Mouse (Mus musculus): ENCODE data around the gene Dytn. TPM values are rescaled to one million over a fixed set of nuclear protein-coding genes. Genes with fewer than 3 reads are reported as not detected.
A peak's percentile ranks its signal among the peaks of the same experiment; 100 is the strongest.

The Dytn gene
- polyA plus RNA-seq (2014; fragmentation: Nextera tagmentation; extraction: Ambion mirVana) = not detected in 2 replicates

DNA sequence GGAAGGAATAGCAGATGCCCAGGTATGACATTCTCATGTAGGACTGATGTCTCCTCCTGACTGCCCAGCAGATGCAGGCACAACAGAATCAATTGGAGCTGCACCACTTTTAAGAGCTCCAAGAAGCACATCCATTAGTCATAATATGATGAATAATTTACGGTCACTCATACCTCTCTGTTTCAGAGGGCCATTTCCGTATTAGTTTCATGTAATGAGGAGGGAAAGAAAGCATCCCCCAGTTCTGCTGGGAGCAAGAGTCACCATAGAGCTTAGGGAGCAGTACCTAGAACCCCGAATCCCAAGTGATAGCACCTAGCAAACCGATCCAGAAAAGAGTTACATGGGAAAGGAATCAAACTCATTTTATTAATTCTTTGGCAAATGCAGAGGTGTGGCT lies at the start of gene Dytn:
Gene Dytn (minus strand): TSS at position 101 of the 400 bp plus-strand sequence.
- DNase-seq (ENCODE audit: low spot score) (no peak), ATAC-seq (ENCODE audit: insufficient read depth, low FRiP score, low TSS enrichment) (no peak)
- 87% methylated on average over 4 of the region's 4 CpGs for WGBS
- Histone ChIP-seq H3K4me1 (ENCODE audit: control insufficient read depth, insufficient read depth, low read length) (no peaks in the 10 kb centered on the region), H3K4me2 (ENCODE audit: low read depth) (no peak within 1 kb of the TSS), H3K27ac (ENCODE audit: low read depth, low read length) (no peak within 1 kb of the TSS), H3K27me3 (ENCODE audit: control insufficient read depth, insufficient read depth, low read length) (no peaks in the 10 kb centered on the region), H3K36me3 (ENCODE audit: control insufficient read depth, insufficient read depth, low read length) (no peaks in the 10 kb centered on the region), H3K9me3 (ENCODE audit: control insufficient read depth, low read length) (no peaks in the 10 kb centered on the region), H3K9ac (ENCODE audit: low read length) (no peak within 1 kb of the TSS), H3K4me3 (ENCODE audit: low read depth, low read length) (no peak within 1 kb of the TSS)

DNA sequence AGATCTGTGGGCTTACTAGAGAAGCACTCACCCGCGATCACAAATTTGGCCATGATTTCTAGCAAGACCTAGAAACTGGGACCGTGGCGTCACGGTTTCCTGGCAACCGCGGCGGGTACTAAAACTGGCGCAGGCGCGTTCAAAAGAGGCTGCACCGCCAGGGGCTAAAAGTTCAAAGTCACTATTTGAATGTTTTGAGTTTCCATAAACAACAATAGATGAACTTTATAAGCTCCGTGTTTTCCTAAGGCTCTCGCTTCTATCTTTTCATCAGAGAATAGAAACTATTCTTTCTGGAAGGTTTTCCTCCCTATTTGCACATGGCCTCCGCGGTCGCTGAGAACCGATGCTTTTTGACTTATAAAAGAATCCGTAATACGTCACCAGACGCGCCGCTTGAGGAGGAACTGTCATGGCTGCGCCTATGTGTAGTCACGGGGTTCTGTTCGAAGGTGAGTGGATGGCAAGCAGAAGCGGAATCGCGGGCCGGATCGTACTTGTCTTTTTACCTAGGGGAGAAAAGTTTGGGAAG lies 43.6 kb upstream of the Dytn start, which contains the start of the genes Mdh1b and Fastkd2:
Gene Mdh1b (minus strand): TSS at position 79 of the 532 bp plus-strand sequence.
Gene Fastkd2 (plus strand): TSS at position 375 of the 532 bp plus-strand sequence.
- Histone ChIP-seq H3K9ac (ENCODE audit: low read length) (peak within 1 kb of the TSS; percentile 65), H3K9me3 (ENCODE audit: control insufficient read depth, low read length) (no peaks in the 10 kb centered on the region), H3K27ac (ENCODE audit: low read depth, low read length) (no peak within 1 kb of the TSS), H3K27me3 (ENCODE audit: control insufficient read depth, insufficient read depth, low read length) (no peaks in the 10 kb centered on the region), H3K4me2 (ENCODE audit: low read depth) (peak within 1 kb of the TSS; percentile 53), H3K4me1 (ENCODE audit: control insufficient read depth, insufficient read depth, low read length) (peaks cover 7% of the 10 kb centered on the region), H3K4me3 (ENCODE audit: low read depth, low read length) (peak within 1 kb of the TSS; percentile 69), H3K36me3 (ENCODE audit: control insufficient read depth, insufficient read depth, low read length) (no peaks in the 10 kb centered on the region)
- WGBS = under 1% methylated on average over 31 of the region's 31 CpGs
- DNase-seq (ENCODE audit: low spot score) (peak; percentile 92), ATAC-seq (ENCODE audit: insufficient read depth, low FRiP score, low TSS enrichment) (peak; percentile 95)

DNA sequence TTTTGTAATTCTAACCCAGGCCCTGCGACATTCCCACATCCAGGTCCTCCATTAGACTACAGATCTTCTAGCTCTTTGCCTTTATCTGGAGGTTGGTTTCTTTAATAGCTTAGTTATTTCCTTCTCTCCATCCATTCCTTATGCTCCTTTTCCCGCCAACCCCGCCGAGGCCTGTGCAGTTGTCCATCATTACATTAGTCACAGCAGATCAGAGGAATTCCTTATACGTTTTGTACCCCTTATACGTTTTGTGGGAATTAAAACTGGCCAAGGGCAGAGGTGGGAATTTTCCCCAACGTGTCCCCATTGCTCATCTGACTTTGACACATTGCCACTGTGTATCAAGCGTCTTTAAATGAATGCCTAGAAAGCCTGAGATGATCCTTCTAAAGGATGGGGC lies 43.1 kb upstream of the Dytn start:
- Histone ChIP-seq H3K27me3 (ENCODE audit: control insufficient read depth, insufficient read depth, low read length) (no peaks in the 10 kb centered on the region), H3K9ac (ENCODE audit: low read length) (no peak overlapping the region), H3K9me3 (ENCODE audit: control insufficient read depth, low read length) (no peaks in the 10 kb centered on the region), H3K36me3 (ENCODE audit: control insufficient read depth, insufficient read depth, low read length) (no peaks in the 10 kb centered on the region), H3K4me3 (ENCODE audit: low read depth, low read length) (peak overlapping the region; percentile 69), H3K27ac (ENCODE audit: low read depth, low read length) (no peak overlapping the region), H3K4me1 (ENCODE audit: control insufficient read depth, insufficient read depth, low read length) (peaks cover 7% of the 10 kb centered on the region), H3K4me2 (ENCODE audit: low read depth) (peak overlapping the region; percentile 46)
- DNase-seq (ENCODE audit: low spot score) (peak; percentile 10), ATAC-seq (ENCODE audit: insufficient read depth, low FRiP score, low TSS enrichment) (no peak)
- 41% methylated on average over 8 of the region's 8 CpGs for WGBS

DNA sequence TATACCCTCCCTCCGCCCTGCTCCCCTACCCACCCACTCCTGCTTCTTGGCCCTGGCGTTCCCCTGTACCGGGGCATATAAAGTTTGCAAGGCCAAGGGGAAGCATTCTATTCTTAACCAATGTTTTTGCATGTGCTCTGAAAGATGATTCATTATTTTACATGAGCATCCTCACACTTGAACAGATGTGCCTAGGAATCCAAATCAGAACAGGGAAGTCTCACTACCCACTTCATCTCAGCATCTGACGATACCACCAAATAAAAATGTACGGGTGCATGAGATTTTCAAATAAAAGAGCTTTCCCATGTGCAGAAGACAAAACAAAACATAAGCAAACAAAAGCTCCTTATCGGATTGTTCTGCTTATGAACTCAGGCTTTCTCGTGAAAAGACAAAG lies 33.4 kb upstream of the Dytn start:
- no peaks in the 10 kb centered on the region for H3K27me3 ChIP-seq (ENCODE audit: control insufficient read depth, insufficient read depth, low read length)
- no peaks in the 10 kb centered on the region for H3K9me3 ChIP-seq (ENCODE audit: control insufficient read depth, low read length)
- no peak overlapping the region for H3K9ac ChIP-seq (ENCODE audit: low read length)
- H3K4me3 ChIP-seq (ENCODE audit: low read depth, low read length) = no peak overlapping the region
- H3K27ac ChIP-seq (ENCODE audit: low read depth, low read length) = no peak overlapping the region
- no peak overlapping the region for H3K4me2 ChIP-seq (ENCODE audit: low read depth)
- no peaks in the 10 kb centered on the region for H3K36me3 ChIP-seq (ENCODE audit: control insufficient read depth, insufficient read depth, low read length)
- DNase-seq (ENCODE audit: low spot score) = no peak
- H3K4me1 ChIP-seq (ENCODE audit: control insufficient read depth, insufficient read depth, low read length) = no peaks in the 10 kb centered on the region
- WGBS = 88% methylated on average over 7 of the region's 7 CpGs
- no peak for ATAC-seq (ENCODE audit: insufficient read depth, low FRiP score, low TSS enrichment)

DNA sequence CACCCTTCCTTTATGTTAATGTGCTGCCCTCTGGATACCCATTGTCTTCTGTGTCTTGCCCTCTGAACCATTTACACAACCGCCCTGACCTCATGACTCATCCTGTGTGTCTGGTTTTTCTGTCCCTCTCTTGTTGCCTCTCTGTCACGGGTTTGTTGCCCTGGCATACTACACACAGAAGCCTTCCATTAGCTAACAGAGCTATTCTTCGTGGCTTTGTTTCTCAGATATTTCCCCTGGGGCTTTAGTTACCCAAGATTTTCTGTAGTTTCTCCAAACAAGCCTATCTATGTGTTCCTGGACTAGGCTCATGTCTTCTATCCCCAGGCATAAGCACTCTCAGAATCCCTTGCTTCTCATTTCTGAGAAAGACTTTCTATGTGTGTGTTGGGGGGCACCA lies 22.1 kb upstream of the Dytn start:
- Histone ChIP-seq H3K36me3 (ENCODE audit: control insufficient read depth, insufficient read depth, low read length) (no peaks in the 10 kb centered on the region), H3K4me3 (ENCODE audit: low read depth, low read length) (no peak overlapping the region), H3K4me1 (ENCODE audit: control insufficient read depth, insufficient read depth, low read length) (no peaks in the 10 kb centered on the region), H3K4me2 (ENCODE audit: low read depth) (no peak overlapping the region), H3K27ac (ENCODE audit: low read depth, low read length) (no peak overlapping the region), H3K9ac (ENCODE audit: low read length) (no peak overlapping the region), H3K27me3 (ENCODE audit: control insufficient read depth, insufficient read depth, low read length) (no peaks in the 10 kb centered on the region), H3K9me3 (ENCODE audit: control insufficient read depth, low read length) (no peaks in the 10 kb centered on the region)
- DNase-seq (ENCODE audit: low spot score) (no peak), ATAC-seq (ENCODE audit: insufficient read depth, low FRiP score, low TSS enrichment) (no peak)
- whole genome bisulfite sequencing = 72% methylated on average over 3 of the region's 3 CpGs

DNA sequence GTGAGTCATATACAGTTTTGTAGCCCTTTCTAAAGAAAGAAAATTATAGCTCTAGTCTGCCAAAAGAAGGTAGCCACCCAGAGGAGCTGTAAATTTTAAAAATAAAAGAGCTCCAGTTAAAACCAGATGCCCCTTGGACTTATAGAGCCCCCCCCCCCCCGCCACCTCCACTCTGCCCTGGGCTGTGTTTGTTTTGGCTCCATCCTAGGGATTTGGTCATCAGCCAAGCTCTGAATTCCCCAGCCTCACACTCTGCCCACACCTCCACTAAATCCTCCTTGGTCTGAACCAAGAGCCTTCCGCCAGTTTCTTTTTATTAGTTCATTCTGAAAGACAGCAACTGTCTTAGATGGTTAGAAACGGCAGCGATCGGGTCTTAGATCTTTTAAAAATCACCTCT lies 19.0 kb upstream of the Dytn start:
- no peaks in the 10 kb centered on the region for H3K4me1 ChIP-seq (ENCODE audit: control insufficient read depth, insufficient read depth, low read length)
- no peaks in the 10 kb centered on the region for H3K36me3 ChIP-seq (ENCODE audit: control insufficient read depth, insufficient read depth, low read length)
- no peaks in the 10 kb centered on the region for H3K9me3 ChIP-seq (ENCODE audit: control insufficient read depth, low read length)
- H3K4me2 ChIP-seq (ENCODE audit: low read depth) = no peak overlapping the region
- 73% methylated on average over 5 of the region's 5 CpGs for WGBS
- ATAC-seq (ENCODE audit: insufficient read depth, low FRiP score, low TSS enrichment) (no peak), DNase-seq (ENCODE audit: low spot score) (no peak)
- no peak overlapping the region for H3K9ac ChIP-seq (ENCODE audit: low read length)
- no peaks in the 10 kb centered on the region for H3K27me3 ChIP-seq (ENCODE audit: control insufficient read depth, insufficient read depth, low read length)
- H3K4me3 ChIP-seq (ENCODE audit: low read depth, low read length) = no peak overlapping the region
- no peak overlapping the region for H3K27ac ChIP-seq (ENCODE audit: low read depth, low read length)

DNA sequence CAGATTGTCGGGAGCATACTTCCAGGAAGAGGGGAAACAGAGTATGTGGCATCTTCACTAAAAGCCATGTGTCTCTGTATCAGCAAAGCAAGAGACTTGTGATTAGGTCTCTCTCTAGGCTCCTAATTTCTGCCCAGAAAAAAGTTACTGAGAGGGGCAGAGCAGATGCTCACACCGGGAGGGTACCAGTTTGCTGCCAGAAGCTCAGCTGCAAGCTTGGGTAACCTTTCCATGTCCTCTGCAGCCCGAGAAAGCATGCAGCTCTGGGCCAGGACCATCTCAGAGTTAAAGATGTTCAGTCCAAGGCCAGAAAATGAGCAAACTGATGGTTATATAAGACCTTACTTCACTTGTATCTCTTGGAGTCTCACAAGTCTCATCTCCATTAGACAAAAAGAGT lies 10.1 kb upstream of the Dytn start:
- ATAC-seq (ENCODE audit: insufficient read depth, low FRiP score, low TSS enrichment) = no peak
- WGBS = 82% methylated on average over 3 of the region's 3 CpGs
- Histone ChIP-seq H3K9ac (ENCODE audit: low read length) (no peak overlapping the region), H3K36me3 (ENCODE audit: control insufficient read depth, insufficient read depth, low read length) (no peaks in the 10 kb centered on the region), H3K9me3 (ENCODE audit: control insufficient read depth, low read length) (no peaks in the 10 kb centered on the region), H3K4me1 (ENCODE audit: control insufficient read depth, insufficient read depth, low read length) (no peaks in the 10 kb centered on the region), H3K27me3 (ENCODE audit: control insufficient read depth, insufficient read depth, low read length) (no peaks in the 10 kb centered on the region), H3K27ac (ENCODE audit: low read depth, low read length) (no peak overlapping the region), H3K4me2 (ENCODE audit: low read depth) (no peak overlapping the region), H3K4me3 (ENCODE audit: low read depth, low read length) (no peak overlapping the region)
- DNase-seq (ENCODE audit: low spot score) = no peak

DNA sequence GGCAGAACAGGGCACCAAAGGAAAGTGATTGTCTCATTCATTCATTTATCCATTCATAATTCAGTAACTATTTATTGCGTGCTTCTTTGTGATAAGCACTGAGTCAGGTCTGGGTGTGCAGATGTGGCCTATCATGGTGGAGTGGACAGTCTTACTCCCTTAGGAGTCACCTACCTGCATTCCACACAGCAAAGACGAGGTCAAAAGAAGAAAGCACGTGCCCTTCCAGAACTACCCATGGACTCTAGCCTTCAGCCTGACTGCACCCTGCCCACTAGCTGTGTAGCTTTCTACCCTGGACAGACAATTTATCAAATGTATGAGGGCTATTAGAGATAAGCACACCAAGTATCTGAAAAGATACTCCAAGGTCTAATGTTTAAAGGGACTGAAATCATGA lies 10.8 kb downstream of the Dytn start:
- Histone ChIP-seq H3K27me3 (ENCODE audit: control insufficient read depth, insufficient read depth, low read length) (no peaks in the 10 kb centered on the region), H3K36me3 (ENCODE audit: control insufficient read depth, insufficient read depth, low read length) (no peaks in the 10 kb centered on the region), H3K4me1 (ENCODE audit: control insufficient read depth, insufficient read depth, low read length) (no peaks in the 10 kb centered on the region), H3K9me3 (ENCODE audit: control insufficient read depth, low read length) (no peaks in the 10 kb centered on the region), H3K4me2 (ENCODE audit: low read depth) (no peak overlapping the region), H3K9ac (ENCODE audit: low read length) (no peak overlapping the region), H3K27ac (ENCODE audit: low read depth, low read length) (no peak overlapping the region), H3K4me3 (ENCODE audit: low read depth, low read length) (no peak overlapping the region)
- 85% methylated on average over 3 of the region's 3 CpGs for WGBS
- ATAC-seq (ENCODE audit: insufficient read depth, low FRiP score, low TSS enrichment) = no peak
- no peak for DNase-seq (ENCODE audit: low spot score)

DNA sequence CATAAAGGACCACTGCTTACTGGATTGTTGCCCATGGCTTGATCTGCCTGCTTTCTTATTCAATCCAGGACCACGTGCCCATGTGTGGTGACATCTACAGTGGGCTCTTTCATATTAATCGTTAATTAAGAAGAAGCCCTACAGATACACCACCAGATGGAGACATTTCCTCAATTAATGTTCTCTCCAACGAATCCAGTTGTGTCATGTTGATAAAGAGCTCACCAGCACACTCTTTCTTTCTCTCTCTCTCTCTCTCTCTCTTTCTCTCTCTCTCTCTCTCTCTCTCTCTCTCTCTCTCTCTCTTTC lies 17.9 kb downstream of the Dytn start:
- Histone ChIP-seq H3K4me1 (ENCODE audit: control insufficient read depth, insufficient read depth, low read length) (0 out of 2 replicates have a peak, but pooled peaks cover 5% of the 10 kb centered on the region), H3K36me3 (ENCODE audit: control insufficient read depth, insufficient read depth, low read length) (no peaks in the 10 kb centered on the region), H3K27me3 (ENCODE audit: control insufficient read depth, insufficient read depth, low read length) (no peaks in the 10 kb centered on the region), H3K9me3 (ENCODE audit: control insufficient read depth, low read length) (no peaks in the 10 kb centered on the region), H3K9ac (ENCODE audit: low read length) (no peak overlapping the region), H3K4me2 (ENCODE audit: low read depth) (no peak overlapping the region), H3K27ac (ENCODE audit: low read depth, low read length) (no peak overlapping the region), H3K4me3 (ENCODE audit: low read depth, low read length) (no peak overlapping the region)
- no peak for ATAC-seq (ENCODE audit: insufficient read depth, low FRiP score, low TSS enrichment)
- peak; percentile 57 for DNase-seq (ENCODE audit: low spot score)
- WGBS = 6% methylated on average over 3 of the region's 3 CpGs
